Mouse (Mus musculus) forebrain, embryonic 15.5 days (tissue): ENCODE measurements around the gene Ugt1a6b. TPM values are rescaled to one million over a fixed set of nuclear protein-coding genes. Genes with fewer than 3 reads are reported as not detected.

ENCODE experiments used
- ATAC-seq: fragments of 200-750 bp; cut with Nextera tagmentation; replicated peaks from 2 replicates; pipeline ENCODE4 v1.8.0; 2017; ENCODE audit warnings: mild to moderate bottlenecking, moderate TSS enrichment, moderate library complexity
- H3K27ac ChIP-seq: fragments of 300-500 bp; sonication (generic); replicated peaks from 2 replicates; pipeline ENCODE4 v1.5.1; 2015; ENCODE audit warnings: mild to moderate bottlenecking, inconsistent platforms
- H3K27me3 ChIP-seq: fragments of 300-500 bp; sonication (generic); 2 replicates; pipeline ENCODE4 v1.6.1; 2015; ENCODE audit warnings: inconsistent platforms
- H3K36me3 ChIP-seq: fragments of 300-500 bp; sonication (generic); 2 replicates; pipeline ENCODE4 v1.6.1; 2015; ENCODE audit warnings: mild to moderate bottlenecking, inconsistent platforms
- H3K4me1 ChIP-seq: fragments of 300-500 bp; sonication (generic); 2 replicates; pipeline ENCODE4 v1.6.1; 2015; ENCODE audit warnings: inconsistent platforms
- H3K4me2 ChIP-seq: fragments of 300-500 bp; sonication (generic); replicated peaks from 2 replicates; pipeline ENCODE4 v1.6.1; 2015; ENCODE audit warnings: mild to moderate bottlenecking, inconsistent platforms
- H3K4me3 ChIP-seq: fragments of 300-500 bp; sonication (generic); 2 replicates; pipeline ENCODE4 v1.5.1; 2015; ENCODE audit warnings: mild to moderate bottlenecking, inconsistent platforms
- H3K9ac ChIP-seq: fragments of 300-500 bp; sonication (generic); replicated peaks from 2 replicates; pipeline ENCODE4 v1.6.1; 2015; ENCODE audit warnings: mild to moderate bottlenecking, inconsistent platforms
- H3K9me3 ChIP-seq: fragments of 300-500 bp; sonication (generic); 2 replicates; pipeline ENCODE4 v1.6.1; 2016; ENCODE audit warnings: inconsistent platforms
- WGBS: fragments of 180-500 bp; shearing (Covaris S2); methylation state at CpG from one replicate; pipeline ENCODE4 v1.1.7; 2015; ENCODE audit warnings: mixed read lengths; 5-methylcytosine and 5-hydroxymethylcytosine counted together
- polyA plus RNA-seq: library from polyadenylated mRNA; unstranded; fragments of >200 nt; fragmentation: Nextera tagmentation; extraction: Ambion mirVana; gene quantifications from 2 replicates; pipeline ENCODE4 v1.2.1, GENCODE M21; 2015

Ugt1a6b gene
- polyA plus RNA-seq, 1 experiment from 2014 or later = 2.3 TPM

GRCm38 (mm10) chr1:88263778-88264177 lies 160.7 kb downstream of the Ugt1a6b start:
- ATAC-seq = no peak
- no peaks in the 10 kb centered on the region for H3K4me1 ChIP-seq
- WGBS = 91% methylated on average over 5 of the region's 5 CpGs
- no peaks in the 10 kb centered on the region for H3K27me3 ChIP-seq
- H3K27ac ChIP-seq = no peak overlapping the region
- H3K9ac ChIP-seq = no peak overlapping the region
- H3K4me2 ChIP-seq = no peak overlapping the region
- H3K4me3 ChIP-seq = no peak overlapping the region
- peaks cover 86% of the 10 kb centered on the region for H3K36me3 ChIP-seq
- H3K9me3 ChIP-seq = no peaks in the 10 kb centered on the region

GRCm38 (mm10) chr1:88264237-88264868 lies 161.3 kb downstream of the Ugt1a6b start:
- Histone ChIP-seq H3K9ac (no peak overlapping the region), H3K4me1 (no peaks in the 10 kb centered on the region), H3K4me2 (no peak overlapping the region), H3K4me3 (no peak overlapping the region), H3K36me3 (peaks cover 92% of the 10 kb centered on the region), H3K27me3 (no peaks in the 10 kb centered on the region), H3K27ac (no peak overlapping the region), H3K9me3 (no peaks in the 10 kb centered on the region)
- no peak for ATAC-seq
- 92% methylated on average over 7 of the region's 7 CpGs for WGBS

- Histone ChIP-seq H3K27me3 (no peaks in the 10 kb centered on the region), H3K9me3 (no peaks in the 10 kb centered on the region), H3K36me3 (peaks cover 93% of the 10 kb centered on the region), H3K4me1 (no peaks in the 10 kb centered on the region), H3K4me2 (no peak overlapping the region), H3K9ac (no peak overlapping the region), H3K27ac (no peak overlapping the region), H3K4me3 (no peak overlapping the region)
- 78% methylated on average over 4 of the region's 4 CpGs for WGBS
- no peak for ATAC-seq
Observed at GRCm38 (mm10) chr1:88264869-88265240, 161.8 kb downstream of the Ugt1a6b start.

- Histone ChIP-seq H3K9me3 (no peaks in the 10 kb centered on the region), H3K4me1 (no peaks in the 10 kb centered on the region), H3K27ac (no peak overlapping the region), H3K4me2 (no peak overlapping the region), H3K9ac (no peak overlapping the region), H3K36me3 (peaks cover 88% of the 10 kb centered on the region), H3K27me3 (no peaks in the 10 kb centered on the region), H3K4me3 (no peak overlapping the region)
- WGBS = 90% methylated on average over 13 of the region's 13 CpGs
- no peak for ATAC-seq
Observed at GRCm38 (mm10) chr1:88266123-88266522, 163.1 kb downstream of the Ugt1a6b start.

- Histone ChIP-seq H3K36me3 (peaks cover 81% of the 10 kb centered on the region), H3K27ac (no peak overlapping the region), H3K4me2 (no peak overlapping the region), H3K4me3 (no peak overlapping the region), H3K9ac (no peak overlapping the region), H3K27me3 (no peaks in the 10 kb centered on the region), H3K4me1 (no peaks in the 10 kb centered on the region), H3K9me3 (no peaks in the 10 kb centered on the region)
- no peak for ATAC-seq
- WGBS = 94% methylated on average over 6 of the region's 6 CpGs
Observed at GRCm38 (mm10) chr1:88267489-88267888, 164.4 kb downstream of the Ugt1a6b start.

GRCm38 (mm10) chr1:88268070-88268469 lies 165.0 kb downstream of the Ugt1a6b start:
- H3K9me3 ChIP-seq = no peaks in the 10 kb centered on the region
- H3K27me3 ChIP-seq = no peaks in the 10 kb centered on the region
- H3K4me1 ChIP-seq = no peaks in the 10 kb centered on the region
- WGBS = 89% methylated on average over 6 of the region's 6 CpGs
- H3K4me3 ChIP-seq = no peak overlapping the region
- peaks cover 80% of the 10 kb centered on the region for H3K36me3 ChIP-seq
- no peak for ATAC-seq
- no peak overlapping the region for H3K9ac ChIP-seq
- H3K4me2 ChIP-seq = no peak overlapping the region
- no peak overlapping the region for H3K27ac ChIP-seq

Other genes starting within 250 kb of the Ugt1a6b start
- 47.1 and 50.2 TPM in 2 replicates for gene Dgkd, start 250.0 kb upstream of the Ugt1a6b start, polyA plus RNA-seq
- 26.7 and 27.2 TPM in 2 replicates for gene Usp40, start 94.7 kb upstream of the Ugt1a6b start, polyA plus RNA-seq
- not detected in 2 replicates for gene Ugt1a10, start 47.9 kb upstream of the Ugt1a6b start, polyA plus RNA-seq
- 0.15 TPM in 1 of 2 replicates, not detected in the other for gene Ugt1a9, start 32.5 kb upstream of the Ugt1a6b start, polyA plus RNA-seq
- not detected in 2 replicates for gene Ugt1a8, start 15.4 kb upstream of the Ugt1a6b start, polyA plus RNA-seq
- 0.60 and 1.1 TPM in 2 replicates for gene Ugt1a7c, start 8.2 kb upstream of the Ugt1a6b start, polyA plus RNA-seq
- 2.3 and 4.4 TPM in 2 replicates for gene Ugt1a6a, start 31.6 kb downstream of the Ugt1a6b start, polyA plus RNA-seq
- not detected in 2 replicates for gene Ugt1a5, start 62.8 kb downstream of the Ugt1a6b start, polyA plus RNA-seq
- gene Ugt1a2, start 97.3 kb downstream of the Ugt1a6b start, polyA plus RNA-seq = not detected in 2 replicates
- 13.7 TPM in 2 replicates for gene Dnajb3, start 102.5 kb downstream of the Ugt1a6b start, polyA plus RNA-seq
- gene Ugt1a1, start 108.7 kb downstream of the Ugt1a6b start, polyA plus RNA-seq = not detected in 2 replicates
- 0.73 and 0.88 TPM in 2 replicates for gene Mroh2a, start 123.7 kb downstream of the Ugt1a6b start, polyA plus RNA-seq
- 115 and 118 TPM in 2 replicates for gene Hjurp, start 174.4 kb downstream of the Ugt1a6b start, polyA plus RNA-seq
- gene Trpm8, start 174.4 kb downstream of the Ugt1a6b start, polyA plus RNA-seq = 0.06 and 0.11 TPM in 2 replicates